Mouse (Mus musculus) myocyte (in vitro differentiated cells): ENCODE results near the gene Homer3. TPM values are rescaled to one million over a fixed set of nuclear protein-coding genes. Genes with fewer than 3 reads are reported as not detected.

ENCODE experiments used
- H3K27me3 ChIP-seq: one replicate; pipeline ENCODE4 v1.6.1; 2011; ENCODE audit not compliant: control insufficient read depth, insufficient read depth, insufficient read length
- H3K36me3 ChIP-seq: one replicate; pipeline ENCODE4 v1.6.1; 2011; ENCODE audit not compliant: control insufficient read depth, insufficient read depth
- H3K4me2 ChIP-seq: one replicate; pipeline ENCODE4 v1.6.1; 2011; ENCODE audit warnings: low read depth, control low read depth
- H3K4me3 ChIP-seq: one replicate; pipeline ENCODE4 v1.5.1; 2011; ENCODE audit warnings: mild to moderate bottlenecking, control low read depth, moderate library complexity
- H3K79me2 ChIP-seq: one replicate; pipeline ENCODE4 v1.6.1; 2011; ENCODE audit not compliant: control insufficient read depth, insufficient read depth
- H3ac ChIP-seq: one replicate; pipeline ENCODE4 v1.6.1; 2011; ENCODE audit not compliant: control insufficient read depth, insufficient read length
- CEBPB ChIP-seq: IDR thresholded peaks from 2 replicates; pipeline ENCODE4 v1.6.1; 2011; ENCODE audit warnings: mild to moderate bottlenecking, moderate library complexity; ENCODE audit not compliant: poor library complexity, insufficient read depth, severe bottlenecking
- E2F4 ChIP-seq: IDR thresholded peaks from one replicate; pipeline ENCODE4 v1.6.1; 2011; ENCODE audit warnings: mild to moderate bottlenecking, control low read depth, moderate library complexity; ENCODE audit not compliant: insufficient read depth
- MAX ChIP-seq: IDR thresholded peaks from one replicate; pipeline ENCODE4 v1.6.1; 2011; ENCODE audit warnings: low read depth, mild to moderate bottlenecking, control low read depth
- MYOD1 ChIP-seq, 3 experiments: IDR thresholded peaks; one replicate each; pipeline ENCODE4 v1.6.1; 2011; ENCODE audit warnings: control low read depth in 2 of 3, low read depth in 2 of 3, mild to moderate bottlenecking in 2 of 3, moderate library complexity in 1 of 3; ENCODE audit not compliant: insufficient read length in 2 of 3, control insufficient read depth in 1 of 3
- MYOG ChIP-seq, 3 experiments: IDR thresholded peaks; one replicate each; pipeline ENCODE4 v1.6.1; 2011; ENCODE audit warnings: control low read depth in 2 of 3, low read depth in 2 of 3, mild to moderate bottlenecking in 2 of 3; ENCODE audit not compliant: insufficient read length in 2 of 3, control insufficient read depth in 1 of 3, insufficient read depth in 1 of 3
- POLR2A ChIP-seq: IDR thresholded peaks from one replicate; pipeline ENCODE4 v1.6.1; 2011; ENCODE audit warnings: low read depth, mild to moderate bottlenecking, control low read depth, moderate library complexity; ENCODE audit not compliant: insufficient read length
- POLR2AphosphoS2 ChIP-seq: IDR thresholded peaks from one replicate; pipeline ENCODE4 v1.6.1; 2011; ENCODE audit warnings: low read depth, control low read depth; ENCODE audit not compliant: insufficient read length
- REST ChIP-seq: IDR thresholded peaks from one replicate; pipeline ENCODE4 v1.6.1; 2011; ENCODE audit warnings: mild to moderate bottlenecking, control low read depth, moderate library complexity; ENCODE audit not compliant: insufficient read depth, insufficient read length
- SRF ChIP-seq: IDR thresholded peaks from one replicate; pipeline ENCODE4 v1.6.1; 2011; ENCODE audit warnings: low read depth; ENCODE audit not compliant: control insufficient read depth, insufficient read length
- TCF12 ChIP-seq: IDR thresholded peaks from one replicate; pipeline ENCODE4 v1.6.1; 2011; ENCODE audit warnings: mild to moderate bottlenecking, control low read depth; ENCODE audit not compliant: poor library complexity, insufficient read depth, severe bottlenecking
- TCF3 ChIP-seq: IDR thresholded peaks from one replicate; pipeline ENCODE4 v1.6.1; 2011; ENCODE audit warnings: low read depth, control low read depth; ENCODE audit not compliant: insufficient read length
- USF1 ChIP-seq: IDR thresholded peaks from one replicate; pipeline ENCODE4 v1.6.1; 2011; ENCODE audit warnings: low read depth, mild to moderate bottlenecking, control low read depth, moderate library complexity
- polyA plus RNA-seq: library from polyadenylated mRNA; unstranded; fragments of >200 nt; fragmentation: generic; extraction: Trizol; gene quantifications from one replicate; pipeline ENCODE4 v1.2.1, GENCODE M21; 2012; ENCODE audit warnings: missing spikeins

The Homer3 gene
- polyA plus RNA-seq, 1 experiment = 43.6 TPM

GRCm38 (mm10) chr8:70240642-70241041, 42.0 kb upstream of the Homer3 start:
- Histone ChIP-seq H3ac (no peak overlapping the region), H3K36me3 (peaks cover 21% of the 10 kb centered on the region), H3K4me3 (no peak overlapping the region), H3K79me2 (peaks cover 2% of the 10 kb centered on the region), H3K4me2 (no peak overlapping the region), H3K27me3 (no peaks in the 10 kb centered on the region)
- TF ChIP-seq TCF3 (no peak), MYOG (IDR thresholded peaks at IDR 0.05; ENCODE audit: control insufficient read depth in 1 of 3, insufficient read depth in 1 of 3, insufficient read length in 2 of 3, low read depth in 2 of 3) (peak in 1 of 3 experiments; percentile 40), MYOD1 (IDR thresholded peaks at IDR 0.05; ENCODE audit: control insufficient read depth in 1 of 3, insufficient read length in 2 of 3, low read depth in 2 of 3) (peak in 1 of 3 experiments; percentile 25)

- peak; percentile 65 to 97 (median 92) for TF ChIP-seq MYOD1 (IDR thresholded peaks at IDR 0.05; ENCODE audit: control insufficient read depth in 1 of 3, insufficient read length in 2 of 3, low read depth in 2 of 3)
- peak; percentile 95 for TF ChIP-seq TCF3
- peak; percentile 91 for TF ChIP-seq TCF12
- TF ChIP-seq POLR2AphosphoS2 = no peak
- peak; percentile 90 to 96 (median 96) for TF ChIP-seq MYOG (IDR thresholded peaks at IDR 0.05; ENCODE audit: control insufficient read depth in 1 of 3, insufficient read depth in 1 of 3, insufficient read length in 2 of 3, low read depth in 2 of 3)
- Histone ChIP-seq H3K4me3 (no peak overlapping the region), H3K36me3 (peaks cover 27% of the 10 kb centered on the region), H3K79me2 (no peaks in the 10 kb centered on the region), H3K27me3 (no peaks in the 10 kb centered on the region), H3ac (no peak overlapping the region), H3K4me2 (no peak overlapping the region)
These were observed 36.0 kb upstream of the Homer3 start for GRCm38 (mm10) chr8:70246622-70247021.

- Histone ChIP-seq H3K36me3 (peaks cover 20% of the 10 kb centered on the region), H3K4me3 (no peak overlapping the region), H3K27me3 (no peaks in the 10 kb centered on the region), H3K79me2 (no peaks in the 10 kb centered on the region), H3K4me2 (no peak overlapping the region), H3ac (no peak overlapping the region)
- TF ChIP-seq SRF = no peak
- no peak for TF ChIP-seq CEBPB
- no peak for TF ChIP-seq USF1
- no peak for TF ChIP-seq MYOD1 (IDR thresholded peaks at IDR 0.05; ENCODE audit: control insufficient read depth in 1 of 3, insufficient read length in 2 of 3, low read depth in 2 of 3)
- no peak for TF ChIP-seq POLR2A
- TF ChIP-seq TCF12 = no peak
- no peak for TF ChIP-seq REST
- TF ChIP-seq MAX = no peak
- TF ChIP-seq POLR2AphosphoS2 = no peak
- TF ChIP-seq E2F4 = no peak
- no peak for TF ChIP-seq MYOG (IDR thresholded peaks at IDR 0.05; ENCODE audit: control insufficient read depth in 1 of 3, insufficient read depth in 1 of 3, insufficient read length in 2 of 3, low read depth in 2 of 3)
- no peak for TF ChIP-seq TCF3
These were observed 34.8 kb upstream of the Homer3 start for GRCm38 (mm10) chr8:70247841-70248240.

- no peak for TF ChIP-seq E2F4
- TF ChIP-seq SRF = no peak
- no peak for TF ChIP-seq POLR2A
- no peak for TF ChIP-seq MYOD1 (IDR thresholded peaks at IDR 0.05; ENCODE audit: control insufficient read depth in 1 of 3, insufficient read length in 2 of 3, low read depth in 2 of 3)
- TF ChIP-seq POLR2AphosphoS2 = no peak
- TF ChIP-seq MAX = no peak
- no peak for TF ChIP-seq MYOG (IDR thresholded peaks at IDR 0.05; ENCODE audit: control insufficient read depth in 1 of 3, insufficient read depth in 1 of 3, insufficient read length in 2 of 3, low read depth in 2 of 3)
- TF ChIP-seq CEBPB = no peak
- TF ChIP-seq TCF3 = no peak
- no peak for TF ChIP-seq REST
- no peak for TF ChIP-seq USF1
- TF ChIP-seq TCF12 = no peak
- Histone ChIP-seq H3K79me2 (no peaks in the 10 kb centered on the region), H3K4me2 (no peak overlapping the region), H3K4me3 (no peak overlapping the region), H3K27me3 (no peaks in the 10 kb centered on the region), H3K36me3 (peaks cover 14% of the 10 kb centered on the region), H3ac (no peak overlapping the region)
These were observed 28.0 kb upstream of the Homer3 start for GRCm38 (mm10) chr8:70254628-70255027.

GRCm38 (mm10) chr8:70257456-70257855, 25.2 kb upstream of the Homer3 start:
- Histone ChIP-seq H3K4me2 (no peak overlapping the region), H3ac (no peak overlapping the region), H3K4me3 (no peak overlapping the region), H3K79me2 (no peaks in the 10 kb centered on the region), H3K36me3 (peaks cover 18% of the 10 kb centered on the region), H3K27me3 (no peaks in the 10 kb centered on the region)
- TF ChIP-seq MAX (no peak), POLR2A (no peak), POLR2AphosphoS2 (no peak), TCF12 (no peak), CEBPB (no peak)
